Mouse (Mus musculus): ENCODE data around the gene Acap3. TPM values are rescaled to one million over a fixed set of nuclear protein-coding genes. Genes with fewer than 3 reads are reported as not detected.

Acap3 gene
- polyA plus RNA-seq, 1 experiment from 2014 or later: 17.7 TPM

- no peak overlapping the region for H3K4me2 ChIP-seq
- no peaks in the 10 kb centered on the region for H3K27me3 ChIP-seq
- WGBS: 91% methylated on average over 13 of the region's 13 CpGs
- no peak overlapping the region for H3K4me3 ChIP-seq
- H3K9ac ChIP-seq: no peak overlapping the region
- peaks cover 54% of the 10 kb centered on the region for H3K36me3 ChIP-seq
- H3K4me1 ChIP-seq: 0 out of 2 replicates have a peak, but pooled peaks cover 6% of the 10 kb centered on the region
- no peaks in the 10 kb centered on the region for H3K9me3 ChIP-seq
- no peak for ATAC-seq (ENCODE audit: borderline replicate concordance, extremely low read depth, low FRiP score, low TSS enrichment)
- no peak overlapping the region for H3K27ac ChIP-seq
Observed at GRCm38 (mm10) chr4:155903246-155903645, 11.6 kb downstream of the Acap3 start.

DNA sequence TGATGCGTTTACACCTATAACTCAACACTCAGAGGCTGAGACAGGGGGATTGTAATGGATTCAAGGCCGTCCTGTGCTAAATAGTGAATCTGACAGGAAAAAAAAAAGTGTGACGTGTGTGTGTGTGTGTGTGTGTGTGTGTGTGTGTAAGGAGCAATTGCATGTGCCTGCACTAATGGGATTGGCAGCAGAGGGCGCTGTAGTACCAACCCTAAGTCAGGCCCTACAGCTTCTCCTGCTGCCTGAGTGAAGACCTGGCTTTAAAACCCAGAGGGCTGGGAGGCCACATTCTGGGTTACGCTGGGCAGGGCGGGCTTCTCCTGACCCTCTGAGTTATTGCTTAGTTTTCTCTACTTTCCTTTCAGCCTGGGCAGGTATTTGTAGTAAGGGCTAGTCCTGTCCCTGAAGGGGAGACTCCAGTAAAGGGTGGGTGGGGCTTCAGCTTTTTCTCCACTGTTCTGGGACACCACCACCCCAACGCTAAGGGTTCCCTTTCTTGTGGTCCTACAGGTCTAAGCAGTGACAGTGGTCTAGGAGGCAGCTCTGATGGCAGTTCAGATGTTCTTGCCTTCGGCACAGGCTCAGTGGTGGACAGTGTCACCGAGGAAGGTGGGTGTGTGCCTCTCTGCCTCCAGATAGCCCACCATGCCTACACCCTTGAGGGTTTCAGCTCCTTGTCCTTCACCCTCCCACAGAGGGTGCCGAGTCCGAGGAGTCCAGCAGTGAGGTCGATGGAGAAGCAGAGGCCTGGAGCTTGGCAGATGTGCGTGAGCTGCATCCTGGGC, 12.9 kb downstream of the Acap3 start:
- no peaks in the 10 kb centered on the region for H3K9me3 ChIP-seq
- no peaks in the 10 kb centered on the region for H3K27me3 ChIP-seq
- H3K4me3 ChIP-seq: no peak overlapping the region
- no peak overlapping the region for H3K4me2 ChIP-seq
- no peak for ATAC-seq (ENCODE audit: borderline replicate concordance, extremely low read depth, low FRiP score, low TSS enrichment)
- WGBS: 88% methylated on average over 13 of the region's 13 CpGs
- H3K36me3 ChIP-seq: peaks cover 42% of the 10 kb centered on the region
- H3K4me1 ChIP-seq: 0 out of 2 replicates have a peak, but pooled peaks cover 6% of the 10 kb centered on the region
- H3K9ac ChIP-seq: no peak overlapping the region
- no peak overlapping the region for H3K27ac ChIP-seq

- no peak for ATAC-seq (ENCODE audit: borderline replicate concordance, extremely low read depth, low FRiP score, low TSS enrichment)
- 87% methylated on average over 13 of the region's 13 CpGs for WGBS
- peaks cover 34% of the 10 kb centered on the region for H3K36me3 ChIP-seq
Observed at GRCm38 (mm10) chr4:155905634-155906033, 14.0 kb downstream of the Acap3 start.

GRCm38 (mm10) chr4:155906125-155906524, 14.5 kb downstream of the Acap3 start:
- Histone ChIP-seq H3K4me2 (no peak overlapping the region), H3K4me3 (no peak overlapping the region), H3K4me1 (0 out of 2 replicates have a peak, but pooled peaks cover 1% of the 10 kb centered on the region), H3K9me3 (no peaks in the 10 kb centered on the region), H3K36me3 (peaks cover 31% of the 10 kb centered on the region), H3K27ac (no peak overlapping the region), H3K27me3 (no peaks in the 10 kb centered on the region), H3K9ac (no peak overlapping the region)
- no peak for ATAC-seq (ENCODE audit: borderline replicate concordance, extremely low read depth, low FRiP score, low TSS enrichment)
- 79% methylated on average over 9 of the region's 9 CpGs for WGBS

More at GRCm38 (mm10) chr4:155905634-155906033, 14.0 kb downstream of the Acap3 start:
- H3K27ac ChIP-seq: no peak overlapping the region
- H3K4me3 ChIP-seq: no peak overlapping the region
- no peak overlapping the region for H3K9ac ChIP-seq
- H3K27me3 ChIP-seq: no peaks in the 10 kb centered on the region
- no peaks in the 10 kb centered on the region for H3K9me3 ChIP-seq
- 0 out of 2 replicates have a peak, but pooled peaks cover 6% of the 10 kb centered on the region for H3K4me1 ChIP-seq
- H3K4me2 ChIP-seq: no peak overlapping the region

DNA sequence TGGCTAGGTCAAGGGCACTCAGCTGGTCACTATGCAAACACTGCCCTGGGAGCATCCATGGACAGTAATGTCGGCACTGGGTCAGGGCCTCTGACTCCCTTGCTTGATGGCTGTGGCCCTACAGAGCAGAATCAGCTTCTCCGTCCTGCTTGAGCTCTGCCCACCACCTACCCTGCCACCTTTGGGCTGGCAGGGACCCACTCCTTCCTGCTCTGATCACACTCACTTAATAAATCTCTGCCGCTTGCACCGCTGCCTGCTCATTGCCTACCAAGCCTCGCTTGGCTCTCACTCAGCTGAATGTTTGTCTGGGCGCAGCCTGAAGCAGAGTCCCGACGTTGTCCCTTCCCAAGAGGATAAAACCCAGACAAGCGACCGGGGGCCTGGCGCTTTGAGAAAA, 15.4 kb downstream of the Acap3 start:
- H3K4me2 ChIP-seq: no peak overlapping the region
- H3K36me3 ChIP-seq: peaks cover 28% of the 10 kb centered on the region
- no peaks in the 10 kb centered on the region for H3K27me3 ChIP-seq
- 56% methylated on average over 11 of the region's 11 CpGs for WGBS
- H3K9me3 ChIP-seq: no peaks in the 10 kb centered on the region
- ATAC-seq (ENCODE audit: borderline replicate concordance, extremely low read depth, low FRiP score, low TSS enrichment): no peak
- no peak overlapping the region for H3K27ac ChIP-seq
- no peak overlapping the region for H3K4me3 ChIP-seq
- H3K4me1 ChIP-seq: no peaks in the 10 kb centered on the region
- no peak overlapping the region for H3K9ac ChIP-seq

GRCm38 (mm10) chr4:155908281-155908680, 16.7 kb downstream of the Acap3 start:
- Histone ChIP-seq H3K27me3 (no peaks in the 10 kb centered on the region), H3K4me1 (no peaks in the 10 kb centered on the region), H3K4me3 (no peak overlapping the region), H3K9ac (no peak overlapping the region), H3K9me3 (no peaks in the 10 kb centered on the region), H3K4me2 (no peak overlapping the region), H3K36me3 (peaks cover 19% of the 10 kb centered on the region), H3K27ac (no peak overlapping the region)
- no peak for ATAC-seq (ENCODE audit: borderline replicate concordance, extremely low read depth, low FRiP score, low TSS enrichment)
- WGBS: 65% methylated on average over 7 of the region's 7 CpGs

DNA sequence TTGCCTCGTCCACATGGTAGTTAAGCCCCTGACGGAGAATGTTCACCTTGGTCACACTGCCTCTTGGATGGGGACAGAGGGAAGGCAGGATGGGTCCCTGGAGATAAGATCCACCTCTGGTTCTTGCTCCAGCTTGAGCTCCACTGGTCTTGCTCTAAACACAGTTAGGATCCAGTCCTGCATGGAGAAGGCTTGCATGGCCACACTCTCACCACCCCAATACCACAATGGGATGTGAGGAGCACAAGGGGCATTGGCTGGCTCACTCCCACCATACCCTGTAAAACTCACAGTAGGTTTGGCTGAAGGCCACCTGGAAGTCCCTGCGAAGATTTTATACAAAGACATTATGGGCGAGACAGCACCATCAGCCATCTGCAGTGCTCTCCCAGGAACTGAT, 17.1 kb downstream of the Acap3 start:
- H3K4me2 ChIP-seq: no peak overlapping the region
- H3K9me3 ChIP-seq: no peaks in the 10 kb centered on the region
- H3K4me3 ChIP-seq: no peak overlapping the region
- WGBS: 89% methylated on average over 4 of the region's 4 CpGs
- no peak overlapping the region for H3K27ac ChIP-seq
- peaks cover 16% of the 10 kb centered on the region for H3K36me3 ChIP-seq
- no peaks in the 10 kb centered on the region for H3K4me1 ChIP-seq
- H3K27me3 ChIP-seq: no peaks in the 10 kb centered on the region
- ATAC-seq (ENCODE audit: borderline replicate concordance, extremely low read depth, low FRiP score, low TSS enrichment): no peak
- H3K9ac ChIP-seq: no peak overlapping the region

- H3K4me1 ChIP-seq: no peaks in the 10 kb centered on the region
- no peaks in the 10 kb centered on the region for H3K36me3 ChIP-seq
- no peaks in the 10 kb centered on the region for H3K9me3 ChIP-seq
- no peak overlapping the region for H3K4me2 ChIP-seq
- no peak overlapping the region for H3K27ac ChIP-seq
- no peak overlapping the region for H3K4me3 ChIP-seq
- no peaks in the 10 kb centered on the region for H3K27me3 ChIP-seq
- no peak overlapping the region for H3K9ac ChIP-seq
- WGBS: 63% methylated on average over 1 of the region's 1 CpGs
- no peak for ATAC-seq (ENCODE audit: borderline replicate concordance, extremely low read depth, low FRiP score, low TSS enrichment)
Observed at GRCm38 (mm10) chr4:155932031-155932430, 40.4 kb downstream of the Acap3 start.

DNA sequence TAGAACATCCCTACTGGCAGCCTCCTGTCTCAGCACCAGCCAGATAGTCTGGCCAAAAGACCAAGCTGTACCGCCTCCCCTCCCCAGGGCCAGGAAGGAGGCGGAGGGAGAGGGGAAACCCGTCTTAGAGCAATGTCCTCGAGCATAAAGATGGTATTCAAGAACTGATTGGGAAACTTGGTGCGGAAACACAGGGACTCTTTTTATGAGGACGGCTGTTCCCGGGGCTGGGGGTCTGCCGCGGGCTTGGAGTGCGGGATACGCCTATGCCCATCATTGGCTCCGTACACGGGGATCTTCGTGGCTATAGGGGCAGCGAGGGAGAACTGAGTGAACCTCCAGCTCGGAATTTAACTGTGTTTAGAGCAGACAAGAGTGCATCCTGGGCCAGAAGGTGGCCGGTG, 51.4 kb downstream of the Acap3 start:
- Histone ChIP-seq H3K27me3 (no peaks in the 10 kb centered on the region), H3K4me2 (peak overlapping the region; percentile 94), H3K9ac (peak overlapping the region; percentile 75), H3K4me3 (peak overlapping the region; percentile 98), H3K4me1 (peaks cover 23% of the 10 kb centered on the region), H3K9me3 (no peaks in the 10 kb centered on the region), H3K27ac (peak overlapping the region; percentile 89), H3K36me3 (peaks cover 7% of the 10 kb centered on the region)
- WGBS: under 1% methylated on average over 17 of the region's 17 CpGs
- peak; percentile 36 for ATAC-seq (ENCODE audit: borderline replicate concordance, extremely low read depth, low FRiP score, low TSS enrichment)

DNA sequence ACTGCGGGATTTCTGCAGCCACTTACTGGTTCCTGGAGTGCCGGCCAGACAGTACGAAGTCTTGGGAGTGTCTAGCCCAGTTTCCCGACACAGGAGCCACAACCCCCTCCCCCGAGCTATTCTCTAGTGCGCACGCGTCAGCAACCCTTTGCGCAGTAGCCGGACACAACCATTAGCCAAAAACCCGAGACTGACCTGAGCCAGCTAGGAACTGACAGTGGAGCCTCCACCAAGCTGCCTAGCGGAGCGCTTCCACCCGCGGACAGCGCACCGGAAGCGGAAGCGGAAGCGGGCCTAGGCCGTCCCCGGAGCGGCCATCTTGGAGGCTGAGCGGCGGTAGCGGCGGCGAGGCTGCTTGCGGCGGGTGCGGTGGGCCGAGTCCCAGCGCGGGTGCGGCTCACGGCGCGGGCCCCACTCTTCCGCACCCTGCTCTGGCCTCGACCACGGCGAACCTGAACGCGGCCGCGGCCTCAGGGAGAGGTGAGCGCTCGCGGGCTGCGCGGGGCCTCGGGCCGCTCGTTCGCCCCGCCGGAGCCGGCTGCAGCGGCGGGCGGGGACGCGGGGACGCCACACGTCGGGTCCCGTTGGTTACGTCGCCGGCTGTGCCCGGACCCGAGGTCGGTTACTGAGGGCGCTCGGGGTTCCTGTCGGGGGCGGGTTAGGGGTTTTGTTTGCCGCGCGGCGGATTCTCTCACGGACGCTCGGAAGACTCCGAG, 52.1 kb downstream of the Acap3 start, which contains the start of gene Ube2j2:
TSS of gene Ube2j2 (plus strand) at position 298 of the 716 bp plus-strand sequence.
- peaks cover 23% of the 10 kb centered on the region for H3K4me1 ChIP-seq
- H3K36me3 ChIP-seq: peaks cover 11% of the 10 kb centered on the region
- H3K27me3 ChIP-seq: no peaks in the 10 kb centered on the region
- H3K4me3 ChIP-seq: peak within 1 kb of the TSS; percentile 98
- peak; percentile 98 for ATAC-seq (ENCODE audit: borderline replicate concordance, extremely low read depth, low FRiP score, low TSS enrichment)
- H3K9ac ChIP-seq: peak within 1 kb of the TSS; percentile 75
- peak within 1 kb of the TSS; percentile 89 for H3K27ac ChIP-seq
- H3K9me3 ChIP-seq: no peaks in the 10 kb centered on the region
- H3K4me2 ChIP-seq: peak within 1 kb of the TSS; percentile 94
- WGBS: under 1% methylated on average over 79 of the region's 85 CpGs

- peaks cover 17% of the 10 kb centered on the region for H3K36me3 ChIP-seq
- H3K27me3 ChIP-seq: no peaks in the 10 kb centered on the region
- H3K27ac ChIP-seq: peak overlapping the region; percentile 48
- no peaks in the 10 kb centered on the region for H3K9me3 ChIP-seq
- WGBS: under 1% methylated on average over 17 of the region's 17 CpGs
- peaks cover 23% of the 10 kb centered on the region for H3K4me1 ChIP-seq
- ATAC-seq (ENCODE audit: borderline replicate concordance, extremely low read depth, low FRiP score, low TSS enrichment): no peak
- peak overlapping the region; percentile 94 for H3K4me2 ChIP-seq
- peak overlapping the region; percentile 75 for H3K9ac ChIP-seq
- H3K4me3 ChIP-seq: peak overlapping the region; percentile 98
Observed at GRCm38 (mm10) chr4:155944271-155944670, 52.6 kb downstream of the Acap3 start.

- Histone ChIP-seq H3K4me3 (no peak overlapping the region), H3K27ac (no peak overlapping the region), H3K27me3 (no peaks in the 10 kb centered on the region), H3K4me2 (no peak overlapping the region), H3K9ac (no peak overlapping the region), H3K9me3 (no peaks in the 10 kb centered on the region), H3K36me3 (peaks cover 45% of the 10 kb centered on the region), H3K4me1 (peaks cover 23% of the 10 kb centered on the region)
- ATAC-seq (ENCODE audit: borderline replicate concordance, extremely low read depth, low FRiP score, low TSS enrichment): no peak
Observed at GRCm38 (mm10) chr4:155947094-155947493, 55.5 kb downstream of the Acap3 start.
